Mouse (Mus musculus) gastrocnemius, postnatal 25 days (tissue): ENCODE measurements around the gene Numb. TPM values are rescaled to one million over a fixed set of nuclear protein-coding genes. Genes with fewer than 3 reads are reported as not detected.
"Not testable (repeated sequence)": the region's sequence is repeated elsewhere in the genome, so short reads cannot be mapped to it uniquely, and the experiment has no call there.

Experiments
- DNase-seq: peaks from one replicate; pipeline ENCODE4 v3.0.0; 2022
- long read RNA-seq, 2 experiments: library from polyadenylated mRNA; stranded (forward); transcript quantifications; one replicate each; pipeline ENCODE4 v2.0.0; 2021
- total RNA-seq, 2 experiments: library from RNA; stranded (reverse); gene quantifications; 1 replicate in 1 of 2; 2 replicates in 1 of 2; pipeline ENCODE4 v1.2.3; 2021

Numb gene
- total RNA-seq, result 10 to 100 TPM; 14.3 to 14.9 TPM
- long read RNA-seq, experiment 1, partial matches to known transcripts, result 1 of 4 reads
- long read RNA-seq, experiment 1, other reads (novel, unspliced or antisense), result 2 of 4 reads
- long read RNA-seq, experiment 2, partial matches to known transcripts, result 2 of 10 reads
- long read RNA-seq, experiment 2, other reads (novel, unspliced or antisense), result 6 of 10 reads

DNA sequence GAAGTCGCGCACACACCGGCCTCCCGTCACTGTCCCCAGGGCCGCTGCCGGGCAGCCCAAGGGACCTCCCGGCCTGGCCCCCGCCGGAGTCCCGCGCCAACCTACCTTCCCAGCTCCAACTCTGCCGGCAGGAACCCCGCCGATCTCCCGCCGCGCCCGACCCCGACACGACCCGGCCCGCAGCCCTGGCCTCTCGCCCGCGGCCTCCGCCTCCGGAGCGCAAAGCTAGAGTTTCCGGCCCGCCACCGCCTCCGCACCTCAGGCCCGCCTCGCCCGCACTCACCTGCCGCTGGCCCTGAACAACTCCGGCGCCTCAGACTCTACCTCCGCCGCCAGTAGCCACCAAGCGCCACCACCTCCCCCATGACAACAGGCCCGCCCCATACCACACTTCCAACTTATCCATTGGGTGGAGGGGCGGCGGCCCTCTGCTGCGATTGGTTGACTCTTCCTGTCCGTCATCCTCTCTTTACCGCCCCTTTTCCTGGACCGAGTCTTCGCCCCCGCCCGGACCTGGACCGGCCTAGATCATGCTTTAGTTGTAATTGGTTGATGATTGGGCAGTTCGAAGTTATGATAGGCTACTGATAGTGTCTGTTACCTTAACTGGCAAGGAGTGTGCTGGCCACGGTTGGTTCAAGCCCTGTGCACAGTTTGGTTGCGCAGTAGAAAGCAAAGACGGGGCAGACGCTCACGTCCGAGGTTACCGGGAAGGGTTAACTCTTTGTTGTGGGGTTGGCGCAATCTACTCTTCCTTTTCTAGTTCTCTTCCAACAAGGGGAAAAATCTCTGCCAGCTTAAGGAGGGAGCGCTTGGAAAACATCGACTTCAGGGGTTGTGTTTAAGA is at the start of gene Numb:
Numb (minus strand) TSS at position 400 of the 847 bp plus-strand sequence.
- DNase-seq, result peak; percentile 99

DNA sequence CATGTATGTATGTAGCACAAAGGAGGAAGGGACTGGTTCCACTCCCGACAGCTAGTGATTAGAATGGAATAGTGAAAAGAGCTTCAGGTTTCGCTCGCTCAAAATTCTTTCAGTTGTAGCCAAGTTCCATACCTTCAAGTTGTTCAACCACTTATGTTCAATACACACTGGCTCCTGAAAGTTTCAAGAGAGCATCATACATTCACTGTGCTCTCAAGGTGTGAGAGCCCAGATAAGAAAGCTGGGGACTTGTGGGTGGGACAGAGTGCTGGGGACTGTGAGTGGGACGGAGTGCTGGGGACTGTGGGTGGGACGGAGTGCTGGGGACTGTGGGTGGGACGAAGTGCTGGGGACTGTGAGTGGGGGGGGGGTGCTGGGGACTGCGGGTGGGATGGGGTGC is 43.5 kb upstream of the Numb start:
- no peak for DNase-seq

DNA sequence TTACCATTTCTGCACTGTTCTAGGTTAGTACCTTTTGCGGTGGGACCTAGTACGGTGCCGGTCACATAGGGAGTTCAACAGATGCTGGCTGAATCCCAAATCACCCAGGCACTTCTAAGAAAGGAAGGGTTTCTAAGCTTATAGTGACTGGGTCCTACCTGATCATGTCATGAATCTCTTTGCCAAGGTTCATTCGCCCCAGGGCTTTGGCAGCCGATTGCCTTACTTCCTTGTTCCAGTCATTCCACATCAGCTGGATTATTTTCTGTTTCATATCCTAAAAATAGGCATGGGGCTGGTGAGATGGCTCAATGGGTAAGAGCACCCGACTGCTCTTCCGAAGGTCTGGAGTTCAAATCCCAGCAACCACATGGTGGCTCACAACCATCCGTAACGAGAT is 36.5 kb upstream of the Numb start:
- DNase-seq, result no peak

DNA sequence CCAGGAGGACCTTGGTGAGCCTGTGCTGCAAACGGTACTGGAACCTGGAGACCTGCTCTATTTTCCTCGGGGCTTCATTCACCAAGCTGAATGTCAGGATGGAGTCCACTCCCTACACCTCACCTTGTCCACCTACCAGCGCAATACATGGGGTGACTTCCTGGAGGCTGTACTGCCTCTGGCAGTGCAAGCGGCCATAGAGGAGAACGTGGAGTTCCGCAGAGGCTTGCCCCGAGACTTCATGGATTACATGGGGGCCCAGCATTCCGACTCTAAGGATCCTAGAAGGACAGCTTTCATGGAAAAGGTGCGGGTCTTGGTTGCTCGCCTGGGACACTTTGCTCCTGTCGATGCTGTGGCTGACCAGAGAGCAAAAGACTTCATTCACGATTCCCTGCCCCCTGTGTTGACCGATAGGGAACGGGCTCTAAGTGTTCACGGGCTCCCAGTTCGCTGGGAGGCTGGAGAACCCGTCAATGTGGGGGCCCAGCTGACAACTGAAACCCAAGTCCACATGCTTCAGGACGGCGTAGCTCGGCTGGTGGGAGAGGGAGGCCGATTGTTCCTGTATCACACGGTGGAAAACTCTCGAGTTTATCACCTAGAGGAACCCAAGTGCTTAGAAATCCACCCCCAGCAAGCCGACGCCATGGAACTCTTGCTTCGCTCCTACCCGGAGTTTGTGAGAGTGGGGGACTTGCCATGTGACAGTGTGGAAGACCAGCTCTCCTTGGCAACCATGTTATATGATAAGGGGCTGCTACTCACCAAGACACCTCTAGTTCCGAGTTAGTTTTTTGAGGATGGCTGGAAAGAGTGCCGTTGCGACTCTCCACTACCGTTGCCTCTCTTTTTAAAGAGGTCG is 30.2 kb upstream of the Numb start:
- no peak for DNase-seq

DNA sequence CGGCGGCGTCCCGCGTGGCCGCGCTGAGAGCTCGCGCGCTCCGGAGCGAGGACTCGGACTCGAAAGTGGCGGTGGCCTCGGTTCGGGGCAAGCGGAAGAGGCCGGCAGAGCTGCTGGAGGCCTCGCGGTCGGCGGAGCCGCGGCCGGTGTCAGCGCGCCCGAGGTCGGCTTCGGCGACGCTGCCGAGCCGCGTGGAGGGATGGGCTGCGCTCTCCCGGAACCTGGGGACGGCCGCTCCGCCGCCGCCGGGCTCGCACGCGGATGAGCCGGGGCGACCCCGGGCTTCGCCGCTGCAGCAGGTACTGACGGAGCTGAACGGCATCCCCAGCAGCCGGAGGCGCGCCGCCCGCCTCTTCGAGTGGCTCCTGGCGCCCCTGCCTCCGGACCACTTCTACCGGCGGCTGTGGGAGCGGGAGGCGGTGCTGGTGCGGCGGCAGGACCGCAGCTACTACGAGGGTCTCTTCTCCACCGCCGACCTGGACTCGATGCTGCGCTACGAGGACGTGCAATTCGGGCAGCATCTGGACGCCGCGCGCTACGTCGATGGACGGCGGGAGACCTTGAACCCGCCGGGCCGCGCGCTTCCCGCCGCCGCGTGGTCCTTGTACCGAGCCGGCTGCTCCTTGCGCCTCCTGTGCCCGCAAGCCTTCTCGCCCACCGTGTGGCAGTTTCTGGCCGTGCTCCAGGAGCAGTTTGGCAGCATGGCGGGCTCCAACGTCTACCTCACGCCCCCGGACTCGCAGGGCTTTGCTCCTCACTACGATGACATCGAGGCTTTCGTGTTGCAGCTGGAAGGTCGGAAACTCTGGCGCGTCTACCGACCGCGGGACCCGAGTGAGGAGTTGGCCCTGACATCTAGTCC is 29.3 kb upstream of the Numb start:
- peak; percentile 13 for DNase-seq

DNA sequence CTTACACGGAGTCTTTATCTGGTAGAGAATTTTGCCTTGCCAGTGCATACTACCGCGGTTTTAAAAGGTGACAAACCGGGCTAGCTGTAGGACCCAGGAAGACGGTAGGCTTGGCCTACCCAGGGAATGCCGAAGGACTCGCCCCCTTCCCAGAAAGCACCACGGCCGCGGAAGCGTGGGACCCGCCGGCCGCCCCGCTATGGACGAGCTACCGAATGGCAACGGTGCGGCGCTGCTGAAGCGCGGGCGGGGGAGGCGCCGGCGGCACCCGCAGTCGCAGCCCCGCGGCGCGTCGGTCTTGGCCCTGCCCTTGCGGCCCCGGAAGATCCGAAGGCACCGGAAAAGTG is 28.7 kb upstream of the Numb start, which contains the start of gene Riox1:
Riox1 (plus strand) TSS at position 116 of the 347 bp plus-strand sequence.
- DNase-seq, result peak; percentile 81

DNA sequence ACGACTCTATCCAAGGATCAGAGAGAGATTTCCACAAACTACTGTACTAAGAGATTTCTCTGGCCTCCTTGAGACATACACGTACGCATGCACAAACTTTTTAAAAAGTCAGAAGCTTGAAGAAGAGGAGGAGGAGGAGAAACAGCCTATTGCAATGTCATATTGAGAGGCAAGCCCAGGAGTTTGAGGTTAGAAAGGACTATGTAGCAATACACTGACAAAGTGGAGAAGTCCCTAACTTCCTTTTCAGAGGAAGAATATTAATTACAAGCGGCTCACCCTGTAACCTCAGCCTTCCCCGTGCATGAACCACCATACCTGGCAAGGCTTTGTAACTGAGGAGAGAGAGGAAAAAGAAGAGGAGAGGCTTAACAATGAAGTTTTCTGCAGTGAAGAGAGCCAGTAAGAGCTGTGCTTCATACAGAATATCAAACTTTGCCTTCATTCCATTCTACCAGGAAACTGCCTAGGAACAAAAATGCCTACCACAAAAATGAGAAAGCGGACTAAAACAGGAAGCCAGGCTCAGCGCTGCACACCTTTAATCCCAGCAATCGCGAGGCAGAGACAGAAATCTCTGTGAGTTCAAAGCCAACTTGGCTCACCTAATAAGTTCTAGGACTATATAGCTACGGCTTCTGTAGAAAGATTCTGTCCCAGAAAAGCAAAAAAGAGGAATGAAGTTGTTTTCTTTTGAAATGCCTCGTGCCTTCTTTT is 28.2 kb upstream of the Numb start:
- DNase-seq, result no peak

DNA sequence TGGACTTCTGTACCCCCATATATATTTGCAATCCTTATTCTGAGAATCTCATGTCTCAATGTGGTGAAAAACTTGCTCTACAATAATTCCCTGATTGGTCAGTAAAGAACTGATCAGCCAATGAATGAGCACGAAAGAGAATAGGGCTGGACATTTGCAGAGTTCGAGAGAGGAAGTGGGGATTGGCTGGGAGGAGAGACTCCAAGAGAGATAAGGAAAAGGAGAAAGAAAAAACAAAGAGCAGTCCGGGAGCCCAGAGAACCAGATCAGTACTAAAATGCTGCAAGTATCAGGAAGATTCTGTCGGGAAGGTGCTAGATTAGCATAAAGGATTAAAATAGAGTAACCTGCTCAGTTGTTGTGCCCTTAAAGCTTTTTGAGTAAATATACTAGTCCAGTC is 27.3 kb upstream of the Numb start:
- no peak for DNase-seq

DNA sequence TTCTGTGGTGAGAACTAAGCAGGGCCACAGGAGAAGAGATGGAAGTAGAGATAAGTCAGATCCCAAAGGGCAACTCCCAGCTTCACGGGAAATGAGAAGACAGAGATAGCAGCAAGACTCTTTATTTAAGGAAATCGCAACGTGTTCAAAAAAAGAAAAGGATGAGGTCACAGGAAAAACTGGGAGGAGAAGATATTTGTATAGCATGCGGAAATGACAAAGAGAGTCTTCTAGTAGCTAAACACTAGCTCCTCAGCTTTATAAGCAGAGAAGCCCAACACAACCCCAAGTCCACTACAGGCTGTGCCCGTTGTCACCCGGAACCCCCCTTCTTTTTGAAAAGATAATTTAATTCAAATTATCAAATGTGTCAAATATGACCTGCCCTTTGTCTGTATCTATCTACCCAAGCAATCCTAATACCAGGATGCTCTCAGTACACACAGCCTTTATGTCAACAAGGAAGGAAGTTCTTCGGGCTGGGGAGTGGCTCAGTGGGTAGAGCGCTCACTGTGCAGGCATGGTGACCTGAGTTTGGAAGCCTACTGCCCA is 25.6 kb upstream of the Numb start:
- no peak for DNase-seq

DNA sequence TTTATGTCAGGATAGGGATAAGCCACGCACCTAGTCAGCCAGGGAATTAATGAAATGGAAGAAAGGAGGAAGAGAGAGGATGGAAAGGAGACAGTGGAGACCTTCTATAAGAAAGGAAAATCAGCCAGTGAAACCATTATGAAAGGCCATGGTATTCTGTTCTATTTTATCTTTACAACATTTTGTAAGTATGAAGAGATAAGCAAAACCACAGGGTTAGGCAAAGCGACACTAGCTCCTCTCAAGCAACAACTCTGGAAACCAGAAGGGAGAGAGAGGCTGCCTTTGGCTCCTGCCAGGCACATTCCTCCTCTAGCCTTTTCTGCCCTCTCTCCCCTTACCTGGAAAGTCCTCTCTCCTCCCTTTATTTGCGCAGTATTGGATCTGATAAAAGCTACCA is 20.2 kb upstream of the Numb start:
- DNase-seq, result no peak

DNA sequence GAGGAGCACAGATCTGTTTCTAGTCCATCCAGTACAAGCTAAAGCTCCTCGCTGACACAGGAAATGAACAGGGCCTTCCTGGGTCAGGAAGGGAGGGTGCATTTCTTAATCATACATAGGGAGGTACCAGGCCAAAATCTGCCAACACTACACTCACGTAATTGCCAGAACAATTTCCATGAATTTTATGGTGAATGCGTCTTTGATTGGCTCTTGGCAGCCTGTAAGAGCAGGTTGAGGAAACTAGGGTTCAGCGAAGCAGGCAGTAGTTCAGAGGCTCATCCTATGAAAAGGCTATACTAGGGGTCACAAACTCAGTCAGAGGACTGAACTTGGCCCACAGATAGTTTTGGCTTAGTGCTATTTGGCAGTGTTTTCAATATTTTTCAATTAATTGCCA is 18.3 kb upstream of the Numb start:
- DNase-seq, result no peak

DNA sequence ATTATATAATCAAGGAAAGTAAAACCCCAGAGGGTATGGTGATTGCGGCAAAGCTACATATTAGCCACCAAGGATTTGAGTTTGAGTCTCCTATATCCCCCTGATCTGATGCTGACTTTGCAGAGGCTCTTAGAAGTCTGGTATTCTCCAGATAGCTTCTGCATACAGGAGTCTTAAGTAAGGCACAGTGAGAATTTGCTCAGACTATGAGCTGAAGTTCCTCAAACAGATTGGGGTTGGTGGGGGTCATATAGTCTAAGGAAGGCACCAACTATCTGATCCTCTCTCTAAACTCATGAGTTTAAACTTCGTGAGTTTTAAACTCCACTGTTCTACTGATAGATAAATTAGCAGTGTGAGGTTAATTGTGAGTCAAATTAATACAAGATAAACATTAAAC is 17.6 kb upstream of the Numb start:
- DNase-seq, result no peak

DNA sequence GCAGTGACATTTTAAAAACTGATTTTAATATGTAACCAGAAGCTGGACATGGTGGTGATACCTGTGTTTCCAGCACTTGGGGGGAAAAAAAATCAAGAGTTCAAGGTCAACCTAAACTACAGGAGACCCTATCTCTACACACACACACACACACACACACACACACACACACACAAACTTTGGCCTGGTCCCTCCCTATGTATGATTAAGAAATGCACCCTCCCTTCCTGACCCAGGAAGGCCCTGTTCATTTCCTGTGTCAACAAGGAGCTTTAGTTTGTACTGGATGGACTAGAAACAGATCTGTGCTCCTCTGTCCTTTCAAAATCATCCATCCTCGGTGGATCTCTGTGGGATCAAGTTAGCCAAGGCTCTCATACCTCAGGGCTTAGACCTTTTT is 16.9 kb upstream of the Numb start:
- not testable (repeated sequence) for DNase-seq

DNA sequence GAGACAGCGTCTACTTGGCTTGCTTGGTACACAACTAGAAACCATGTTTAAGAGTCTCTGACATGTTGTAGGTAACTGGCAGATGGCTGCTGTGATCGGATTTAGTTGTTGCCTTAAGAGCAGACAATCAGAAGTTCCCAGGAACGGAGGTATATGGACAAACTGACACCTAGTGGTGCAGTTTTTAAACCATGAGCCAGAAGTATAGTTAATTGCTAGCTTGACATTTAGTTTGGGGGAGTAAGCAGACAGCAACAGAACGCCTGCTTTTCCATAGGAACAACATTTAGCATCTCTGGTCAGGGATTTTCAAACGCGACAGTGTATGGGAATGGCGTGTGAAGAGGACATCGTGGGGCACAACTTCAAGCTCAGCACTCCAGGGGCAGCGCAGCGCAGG is 15.9 kb upstream of the Numb start:
- DNase-seq, result no peak

DNA sequence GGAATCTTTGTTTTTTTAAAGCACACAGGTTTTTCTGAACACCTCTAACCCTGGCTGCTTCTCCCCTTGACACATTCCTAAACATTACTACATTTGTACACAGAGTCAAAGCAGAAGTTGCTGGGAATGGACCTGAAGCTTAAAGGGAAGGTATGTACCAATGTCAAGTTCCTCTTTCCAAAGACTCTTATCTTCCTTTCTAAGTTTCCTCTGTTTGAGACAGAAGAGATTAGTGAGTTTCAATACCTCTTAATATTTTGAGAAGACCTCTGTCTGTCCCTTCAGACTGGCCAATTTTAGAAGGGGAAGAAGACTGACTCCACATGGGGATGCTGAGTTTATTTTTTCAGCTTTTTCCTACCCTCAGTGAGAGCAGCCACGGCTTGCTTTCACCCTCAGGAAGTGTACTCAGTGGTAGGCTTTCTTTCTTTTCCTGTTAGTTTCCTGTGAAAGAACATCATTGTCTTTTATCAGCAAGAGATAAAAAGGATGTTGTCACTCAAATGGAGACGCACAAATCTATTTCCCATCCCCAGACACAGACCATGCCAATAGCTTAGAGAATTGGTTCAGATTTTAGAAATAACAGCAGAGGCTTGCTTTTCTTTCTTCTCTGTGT is 7.6 kb upstream of the Numb start:
- no peak for DNase-seq

DNA sequence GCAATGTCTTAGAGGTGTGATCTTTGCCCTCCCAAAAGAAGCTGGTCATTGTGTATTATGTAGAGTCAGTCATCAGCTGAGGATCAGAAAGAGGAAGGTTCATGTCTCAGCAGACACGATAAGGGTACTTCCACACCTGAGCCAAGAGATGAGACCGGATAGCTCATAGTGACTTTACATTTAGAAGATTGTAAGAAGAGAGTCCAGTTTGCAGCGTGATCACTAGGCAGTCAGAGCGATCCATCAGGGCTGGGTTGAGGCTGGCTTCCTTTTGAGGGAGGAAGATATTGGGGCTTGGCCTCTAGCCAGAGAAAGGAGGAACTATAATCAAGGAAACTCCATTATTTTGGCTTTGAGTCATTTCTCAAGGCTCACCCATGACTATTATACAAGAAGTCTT is 6.0 kb upstream of the Numb start:
- DNase-seq, result no peak

DNA sequence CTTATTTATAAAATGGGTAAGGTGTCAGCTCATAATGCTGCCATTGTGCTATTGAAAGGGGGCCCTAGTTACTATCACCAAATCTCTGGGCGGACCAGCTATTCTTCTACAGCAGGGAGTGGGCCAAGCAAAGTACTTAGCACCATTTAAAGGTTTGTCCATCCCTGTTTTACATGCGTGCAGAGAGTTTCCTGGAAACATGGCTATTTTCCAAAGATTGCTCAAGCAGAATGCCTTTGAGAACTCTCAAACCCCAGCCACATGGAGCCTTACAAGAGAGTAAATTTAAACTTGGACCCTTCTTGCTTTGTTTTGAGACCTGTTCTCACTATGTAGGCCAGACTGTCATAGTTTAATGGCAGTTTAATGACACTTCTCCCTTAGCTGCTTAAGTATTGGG is 4.3 kb upstream of the Numb start:
- DNase-seq, result no peak

DNA sequence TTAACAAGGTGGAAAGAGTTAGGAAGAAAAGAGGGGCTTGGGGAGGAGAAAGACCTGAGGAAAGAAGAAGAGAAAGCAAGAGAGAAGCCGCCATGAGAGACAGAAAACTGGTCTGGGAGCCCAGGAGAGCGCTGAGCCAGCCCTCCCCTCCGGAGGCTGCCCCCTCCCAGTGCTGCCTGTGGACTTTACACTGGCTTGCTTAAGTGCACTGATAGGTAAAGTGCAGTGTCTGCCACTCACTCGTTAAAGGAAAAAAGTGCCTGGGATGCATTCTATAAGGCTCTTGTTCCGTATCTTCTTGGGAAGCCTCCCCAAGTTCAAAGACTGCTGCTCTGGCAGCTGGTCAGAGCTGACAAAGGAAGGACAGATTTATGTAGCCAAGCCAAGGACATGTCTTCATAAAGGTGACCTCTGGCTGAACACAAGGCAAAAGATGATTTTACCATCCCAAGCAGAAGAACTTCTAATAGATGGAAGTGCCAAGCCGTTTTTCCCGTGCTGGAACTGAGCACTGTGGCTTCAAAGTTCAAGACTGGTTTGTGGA is 3.5 kb upstream of the Numb start:
- no peak for DNase-seq

DNA sequence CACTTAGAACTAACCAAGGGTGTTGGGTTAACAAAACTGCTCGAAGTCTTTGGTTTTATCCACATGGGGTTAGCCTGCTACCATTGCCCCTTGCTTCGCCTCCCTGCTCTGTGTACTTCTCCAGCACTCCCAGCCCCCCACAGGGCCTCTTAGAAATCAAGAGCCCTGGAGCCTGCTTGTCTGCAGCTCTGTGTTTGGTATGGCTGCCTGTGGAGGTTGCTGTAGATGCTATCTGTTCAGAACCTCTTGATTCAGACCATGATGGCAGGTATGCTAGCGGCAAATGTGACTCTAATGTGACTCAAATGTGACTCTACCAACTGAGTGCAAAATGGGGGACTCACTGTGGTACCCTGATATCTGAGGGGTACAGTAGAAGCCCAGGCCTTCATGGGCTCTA is 2.6 kb upstream of the Numb start:
- DNase-seq, result no peak

DNA sequence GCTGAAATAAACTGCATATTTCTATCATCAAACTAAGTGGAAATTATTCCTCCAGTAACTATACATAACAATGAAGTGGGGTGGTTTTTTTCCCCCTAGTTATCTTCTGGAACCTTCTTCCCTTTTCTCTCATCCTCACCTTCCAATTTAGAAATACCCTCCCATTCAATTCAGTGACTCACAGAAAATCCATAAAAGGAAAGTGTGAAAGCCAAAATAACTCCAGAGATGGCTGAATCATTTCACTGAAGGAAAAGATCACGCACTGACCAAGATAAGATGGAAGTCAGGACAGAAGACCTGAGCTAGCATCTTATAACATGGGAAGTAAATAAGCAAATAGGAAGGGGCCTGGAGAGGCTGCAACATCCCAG is 1.7 kb upstream of the Numb start:
- DNase-seq, result no peak
